Mouse (Mus musculus) T-helper 17 cell (primary cell): Measurements from ENCODE around the gene Taf6l.

Source experiments
- in situ Hi-C, 2 experiments: fragments of 300-600 bp; cut with MboI, MseI; formaldehyde crosslinking; loops; 1 replicate in 1 of 2; 2 replicates in 1 of 2; pipeline ENCODE4 v1.15.1; 2025; ENCODE audit warnings: high pct_unique_total_duplicates in 2 of 2

The Taf6l gene

DNA sequence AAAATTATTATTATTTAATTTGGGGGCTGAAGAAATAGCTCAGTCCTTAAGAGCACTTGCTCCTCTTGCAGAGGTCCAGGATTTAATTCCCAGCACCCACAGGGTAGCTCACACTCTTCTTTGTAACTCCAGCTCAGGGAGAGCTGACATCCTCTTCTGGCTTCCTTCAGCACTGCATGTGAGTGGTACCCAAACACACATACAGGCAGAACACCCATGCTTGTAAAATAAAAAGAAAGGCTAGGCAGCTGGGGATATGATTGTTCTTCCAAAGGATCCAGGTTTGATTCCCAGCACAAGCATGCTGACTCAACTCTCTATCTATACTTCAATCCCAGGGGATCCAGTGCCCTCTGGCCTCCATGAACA lies 12.7 kb upstream of the Taf6l start:
- in situ Hi-C loops: loop anchor here in 1 of 2 experiments (10.0 kb wide), 1 partner anchor 1186 kb away; the partner anchor contains the start of gene Fth1

GRCm38 (mm10) chr19:8798264-8798946 lies 12.2 kb upstream of the Taf6l start, which contains the start of gene Polr2g:
Gene Polr2g (minus strand): TSS chr19:8798577.
- in situ Hi-C loops: loop anchor here in 1 of 2 experiments (10.0 kb wide), 1 partner anchor 1186 kb away; the partner anchor contains the start of gene Fth1

DNA sequence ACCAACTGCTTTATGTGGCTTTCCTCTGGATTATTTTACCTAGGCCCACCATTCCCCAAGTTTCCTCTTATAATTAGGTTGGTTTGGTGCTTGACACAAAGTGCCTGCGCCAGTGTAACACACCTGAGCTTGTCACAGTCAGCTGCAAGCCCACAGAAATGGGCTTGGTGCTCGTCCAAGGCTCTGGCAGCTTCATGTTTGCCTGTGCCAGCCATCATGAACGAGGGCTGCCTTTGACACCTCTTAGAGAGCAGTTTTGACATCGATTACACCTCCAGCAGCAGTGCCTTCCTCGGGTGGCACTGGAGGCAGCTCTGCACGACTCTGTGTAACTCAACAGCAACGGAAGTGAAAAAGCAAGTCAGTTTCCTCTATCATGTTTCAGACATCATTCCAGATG lies 4.0 kb upstream of the Taf6l start:
- in situ Hi-C loops: loop anchor here in 1 of 2 experiments (10.0 kb wide), 1 partner anchor 1195 kb away; the partner anchor contains the start of gene Fth1

GRCm38 (mm10) chr19:8789171-8789570 lies 3.0 kb upstream of the Taf6l start:
- in situ Hi-C loops: no loop called here

GRCm38 (mm10) chr19:8788521-8788920 lies 2.3 kb upstream of the Taf6l start:
- in situ Hi-C loops: no loop called here

DNA sequence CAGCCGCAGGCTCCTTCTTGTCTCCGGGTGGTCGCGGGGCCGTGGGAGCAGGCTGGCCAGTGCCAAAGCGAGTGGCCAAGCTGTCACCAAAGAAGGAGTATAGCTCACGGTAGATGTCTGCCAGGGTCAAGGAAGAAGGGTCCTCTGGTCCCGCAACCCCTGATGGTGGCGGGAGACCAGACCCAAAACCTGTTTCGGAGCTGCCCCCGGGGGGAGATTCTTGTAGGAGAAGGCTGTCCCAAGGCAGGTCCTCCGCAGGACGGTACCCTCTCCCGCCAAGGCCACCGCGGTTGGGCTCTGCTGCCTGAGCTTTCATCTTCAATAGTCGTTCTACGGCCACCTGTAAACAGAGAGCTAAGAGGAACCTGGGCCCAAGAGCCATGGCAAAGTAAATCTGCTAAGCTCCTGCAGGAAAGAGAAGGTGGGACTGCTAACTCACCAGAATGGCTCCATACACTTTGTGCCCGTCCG lies 11.2 kb downstream of the Taf6l start:
- in situ Hi-C loops: no loop called here

DNA sequence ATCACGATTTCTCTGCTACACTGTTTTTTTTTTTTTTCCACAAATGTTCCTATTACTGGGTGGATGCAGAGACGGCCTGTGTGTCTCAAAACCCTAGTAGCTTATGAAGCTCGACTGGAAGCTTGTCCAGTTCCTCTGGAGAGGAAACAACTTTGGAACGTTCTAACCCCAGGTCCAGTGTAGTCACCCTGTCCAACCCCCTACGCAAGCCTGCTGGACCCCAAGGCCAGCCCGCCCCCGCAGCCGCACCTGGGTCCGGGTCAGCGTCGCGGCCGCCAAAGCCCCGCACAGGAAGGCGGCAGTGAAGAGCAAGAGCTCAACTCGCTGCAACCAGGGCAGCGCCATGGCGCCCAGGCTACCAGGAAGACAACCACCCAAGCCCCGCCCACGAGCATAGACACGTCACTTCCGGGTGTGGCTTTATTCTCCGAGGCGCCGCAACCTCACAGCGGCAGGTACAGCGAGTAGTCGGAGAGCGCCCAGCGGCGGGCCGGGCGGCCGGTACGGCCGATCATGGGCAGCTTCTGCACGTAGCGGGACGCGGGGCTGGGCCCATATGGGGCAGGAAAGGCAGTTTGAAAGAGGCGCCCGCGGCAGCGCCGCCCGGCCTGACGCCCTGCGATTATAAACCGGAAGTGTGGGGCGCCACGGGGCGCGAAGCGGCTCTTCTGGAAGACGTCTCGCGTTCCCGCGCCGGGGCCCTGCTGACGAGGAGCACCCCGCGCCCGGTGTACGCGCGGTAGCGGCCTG lies 12.0 kb downstream of the Taf6l start, which contains the start of gene Tmem179b:
TSS of gene Tmem179b (minus strand) at position 382 of the 750 bp plus-strand sequence.
- in situ Hi-C loops: no loop called here

- in situ Hi-C loops: no loop called here
Observed at GRCm38 (mm10) chr19:8773409-8773808, 12.8 kb downstream of the Taf6l start.

- in situ Hi-C loops: no loop called here
Observed at GRCm38 (mm10) chr19:8772996-8773395, 13.2 kb downstream of the Taf6l start.

DNA sequence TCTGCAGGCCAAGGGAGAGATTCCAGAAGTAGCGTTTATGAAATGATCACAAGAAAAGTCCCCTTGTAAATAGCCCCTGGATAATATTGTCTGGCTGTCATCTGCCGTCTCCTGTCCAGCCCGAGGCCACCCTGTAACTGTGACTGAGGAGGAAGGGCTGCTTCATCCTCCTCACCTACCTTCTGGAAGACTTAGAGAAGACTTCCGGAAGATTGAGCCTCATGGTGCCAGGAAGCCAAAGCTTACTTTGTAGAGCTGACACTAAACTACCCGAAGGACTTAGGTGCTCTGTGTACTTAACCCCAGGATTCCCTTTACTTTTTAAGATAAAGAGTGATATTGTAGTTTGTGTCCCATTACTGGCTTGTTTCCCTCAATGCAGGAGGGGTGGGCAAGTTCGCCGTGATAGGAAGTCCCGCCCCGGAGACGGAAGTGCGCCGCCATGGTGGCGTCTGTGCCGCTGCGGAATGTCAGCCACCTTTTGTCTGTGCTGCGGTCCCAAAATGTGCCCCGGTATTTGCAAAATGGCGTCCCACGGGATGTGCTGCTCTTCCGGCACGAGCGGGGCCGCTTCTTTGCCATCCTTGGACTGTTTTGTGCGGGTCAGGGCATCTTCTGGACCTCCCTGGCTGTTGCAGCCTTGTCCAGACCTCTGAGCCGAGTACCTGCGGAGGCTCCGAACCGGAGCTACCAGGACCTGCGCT lies 15.5 kb downstream of the Taf6l start, which contains the start of gene Tmem223:
TSS of gene Tmem223 (plus strand) at position 430 of the 704 bp plus-strand sequence.
- in situ Hi-C loops: no loop called here

DNA sequence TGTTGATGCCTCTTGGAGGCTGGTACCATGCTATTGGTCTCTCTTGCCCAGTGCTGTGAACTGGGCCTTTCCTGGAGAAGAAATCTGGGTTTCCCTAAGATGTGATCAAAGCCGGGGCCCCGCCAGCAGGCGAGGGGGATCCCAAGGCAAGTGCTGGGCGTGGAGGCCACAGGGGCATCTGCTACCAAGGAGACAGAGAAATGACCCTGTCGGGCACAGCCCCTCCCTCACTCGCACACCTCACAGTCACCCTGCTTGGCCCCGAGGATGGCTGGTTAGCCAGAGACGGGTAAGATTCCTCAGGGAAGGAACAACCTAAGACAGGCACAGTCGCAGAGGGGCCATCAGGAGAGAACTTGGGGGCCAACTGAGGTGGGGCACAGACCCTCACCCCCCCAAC lies 20.7 kb downstream of the Taf6l start:
- in situ Hi-C loops: no loop called here

DNA sequence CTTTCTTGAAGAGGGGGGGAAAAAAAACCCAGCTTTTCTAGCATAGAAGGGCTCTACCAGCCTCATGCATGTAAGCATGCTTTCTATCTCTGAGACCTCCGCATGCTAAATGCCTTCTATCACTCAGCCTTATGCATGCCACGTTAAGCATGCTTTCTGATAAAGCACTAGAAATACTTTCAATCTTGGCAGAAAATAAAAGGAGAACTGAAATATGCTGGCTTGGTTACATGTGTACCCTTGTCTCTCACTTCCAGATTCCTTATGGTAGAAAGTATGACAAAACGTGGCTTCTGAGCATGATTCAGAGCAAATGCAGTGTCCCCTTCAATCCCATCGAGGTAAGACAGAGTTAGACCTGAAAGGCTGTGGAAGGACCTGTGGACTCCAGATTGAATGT lies 22.9 kb downstream of the Taf6l start:
- in situ Hi-C loops: no loop called here

DNA sequence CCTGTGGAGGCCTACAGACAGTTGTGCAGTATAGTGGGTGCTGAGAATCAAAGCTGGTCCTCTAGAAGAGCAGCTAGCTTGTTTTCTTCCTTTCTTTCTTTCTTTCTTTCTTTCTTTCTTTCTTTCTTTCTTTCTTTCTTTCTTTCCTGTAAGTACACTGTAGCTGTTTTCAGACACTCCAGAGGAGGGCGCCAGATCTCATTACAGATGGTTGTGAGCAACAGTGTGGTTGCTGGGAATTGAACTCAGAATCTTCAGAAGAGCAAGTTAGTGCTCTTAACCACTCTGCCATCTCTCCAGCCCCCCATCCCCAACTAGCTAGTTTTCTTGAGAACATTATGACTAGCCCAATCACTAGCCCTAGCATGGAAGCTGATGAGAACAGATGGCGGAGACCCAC lies 25.5 kb downstream of the Taf6l start:
- in situ Hi-C loops: no loop called here

DNA sequence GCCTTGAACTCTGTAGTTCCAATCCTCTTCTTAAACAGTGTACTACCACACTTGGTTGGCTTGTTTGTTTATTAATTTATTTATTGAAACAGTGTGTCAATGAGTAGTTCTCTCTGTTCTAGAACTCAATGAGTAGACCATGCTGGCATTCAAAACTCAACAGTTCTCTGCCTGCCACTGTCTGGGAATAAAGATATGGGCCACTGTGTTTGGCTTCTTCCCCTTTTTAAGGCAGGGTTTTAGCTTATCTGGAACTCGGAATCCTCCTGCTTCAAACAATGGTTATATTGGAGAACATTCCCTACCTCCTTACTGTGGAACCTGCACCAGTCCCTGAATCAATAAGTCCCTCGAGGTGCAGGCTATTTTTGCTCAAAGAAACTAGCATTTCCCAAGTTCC lies 27.3 kb downstream of the Taf6l start:
- in situ Hi-C loops: no loop called here

- in situ Hi-C loops: no loop called here
Observed at GRCm38 (mm10) chr19:8757471-8757998, 28.7 kb downstream of the Taf6l start.

GRCm38 (mm10) chr19:8756635-8757387 lies 29.4 kb downstream of the Taf6l start, which contains the start of gene Nxf1:
Gene Nxf1 (plus strand): TSS chr19:8757073.
- in situ Hi-C loops: no loop called here

GRCm38 (mm10) chr19:8755652-8756051 lies 30.6 kb downstream of the Taf6l start:
- in situ Hi-C loops: no loop called here

DNA sequence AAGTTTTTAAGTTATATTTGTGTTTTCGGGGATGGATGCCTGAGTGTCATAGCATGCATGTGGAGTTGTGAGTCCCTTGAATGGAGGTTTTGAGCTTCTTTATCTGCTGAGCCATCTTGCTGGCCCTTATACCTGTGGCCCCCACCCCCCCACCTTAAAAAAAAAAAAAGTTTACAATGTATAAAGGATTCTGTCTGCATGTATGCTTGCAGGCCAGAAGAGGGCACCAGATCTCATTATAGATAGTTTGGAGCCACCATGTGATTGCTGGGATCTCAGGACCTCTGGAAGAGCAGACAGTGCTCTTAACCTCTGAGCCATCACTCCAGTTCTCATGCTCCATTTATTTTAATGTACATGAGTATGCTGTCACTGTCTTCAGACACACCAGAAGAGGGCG lies 38.8 kb downstream of the Taf6l start:
- in situ Hi-C loops: loop anchor here in 1 of 2 experiments (5.0 kb wide), 1 partner anchor 65 kb away; no protein-coding TSS in a partner anchor

DNA sequence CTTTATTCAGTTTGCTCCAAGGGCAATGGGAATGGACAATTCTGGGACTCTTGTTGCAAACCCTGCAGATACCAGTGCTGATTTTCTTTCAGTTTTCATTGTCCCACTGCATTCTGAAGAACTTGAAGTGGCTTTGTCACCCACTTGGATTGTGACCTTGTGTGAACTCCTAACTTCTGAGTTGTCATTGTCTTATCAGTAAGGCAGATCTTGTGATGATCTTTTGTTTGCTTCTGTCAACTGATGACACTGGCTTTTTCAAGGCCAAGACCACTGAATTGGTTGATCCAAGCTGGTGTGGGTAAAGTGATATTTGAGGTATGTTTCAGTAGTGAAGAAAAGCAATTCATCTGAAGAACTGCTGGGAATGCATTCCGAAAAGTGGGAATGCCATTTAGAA lies 40.8 kb downstream of the Taf6l start:
- in situ Hi-C loops: loop anchor here in 1 of 2 experiments (5.0 kb wide), 1 partner anchor 67 kb away; no protein-coding TSS in a partner anchor

DNA sequence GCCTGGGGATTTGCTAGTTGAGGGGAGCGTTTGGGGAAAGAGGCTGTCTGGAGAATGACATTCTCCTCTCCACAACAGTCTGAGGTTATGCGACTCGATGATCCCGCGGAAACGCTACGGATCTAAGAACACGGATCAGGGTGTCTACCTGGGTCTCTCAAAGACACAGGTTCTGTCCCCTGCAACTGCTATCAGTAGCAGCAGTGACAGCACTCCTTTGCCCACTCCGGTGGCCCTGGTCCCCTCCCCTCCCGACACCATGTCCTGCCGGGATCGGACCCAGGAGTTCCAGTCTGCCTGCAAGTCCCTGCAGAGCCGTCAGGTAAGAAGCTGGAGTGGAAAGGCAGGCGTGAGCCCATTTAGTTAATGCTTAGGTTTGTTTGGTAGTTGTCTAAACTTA lies 44.0 kb downstream of the Taf6l start:
- in situ Hi-C loops: no loop called here
